Mouse (Mus musculus) 3134 (cell line): ENCODE measurements around the gene Fam216b.

Experiments
- DNase-seq: peaks from one replicate; pipeline ENCODE4 v3.0.0-alpha.2; 2011; ENCODE audit warnings: low spot score; ENCODE audit not compliant: insufficient read length; ENCODE audit errors: extremely low read depth

Gene Fam216b

DNA sequence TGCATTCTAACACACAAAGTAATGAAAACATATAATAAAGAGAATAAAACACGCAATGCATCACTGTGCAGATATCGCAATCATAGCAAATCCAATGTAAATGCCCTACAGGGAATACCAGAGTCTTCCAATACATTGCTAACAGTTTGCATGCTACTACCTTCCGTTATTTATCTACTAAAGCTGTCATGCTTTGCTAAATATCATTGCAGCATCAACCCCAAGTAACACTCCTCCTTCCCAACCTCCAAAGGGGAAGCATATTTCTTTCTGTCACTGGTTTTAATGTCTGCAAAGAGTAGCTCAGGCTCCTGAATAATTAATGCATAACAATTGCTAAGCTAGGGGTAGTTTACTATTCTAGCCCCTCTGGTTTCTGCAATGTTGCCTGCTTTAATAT is 40.5 kb downstream of the Fam216b start:
- DNase-seq = no peak

GRCm38 (mm10) chr14:78043079-78043478 is 45.7 kb downstream of the Fam216b start:
- DNase-seq = no peak

- no peak for DNase-seq
Measured at GRCm38 (mm10) chr14:78041886-78042526, 46.8 kb downstream of the Fam216b start.

DNA sequence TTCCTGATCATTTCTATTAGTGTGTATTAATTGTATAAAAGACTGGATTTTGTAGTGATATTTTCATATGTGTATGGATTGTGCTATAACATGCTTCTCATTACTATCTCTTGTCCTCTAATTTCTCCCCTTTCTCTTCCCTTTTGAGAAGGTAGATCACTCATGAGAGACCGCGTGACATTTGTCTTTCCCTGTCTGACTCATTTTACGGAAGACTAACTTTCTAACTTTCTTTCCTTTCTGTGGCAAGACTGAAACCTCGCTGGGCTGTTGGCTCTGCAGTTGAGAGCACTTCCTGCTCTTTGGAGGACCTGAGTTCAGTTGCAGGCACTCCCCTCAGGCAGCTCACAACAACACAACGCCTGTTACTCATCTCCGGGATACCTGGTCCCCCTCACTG is 48.2 kb downstream of the Fam216b start:
- DNase-seq = no peak

DNA sequence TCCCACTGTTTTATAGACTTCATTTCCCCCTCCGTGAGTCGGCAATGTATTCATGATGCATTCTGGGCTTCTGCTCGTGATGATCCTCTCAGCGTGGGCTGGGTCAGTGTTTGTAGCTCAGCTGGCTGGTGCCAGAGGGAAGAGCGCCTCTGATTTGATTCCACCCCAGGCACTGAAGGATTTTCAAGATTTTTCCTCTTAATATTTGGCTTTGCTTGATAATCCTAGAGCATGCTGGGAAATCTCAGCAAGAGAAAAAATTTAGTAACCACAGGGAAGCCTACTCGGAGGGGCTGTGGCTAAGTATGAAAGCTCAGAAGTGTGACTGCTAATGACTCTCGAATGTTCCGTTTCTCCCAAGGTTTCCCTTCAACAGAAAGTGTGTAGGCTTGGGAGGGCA is 49.9 kb downstream of the Fam216b start:
- DNase-seq = no peak
